Mouse (Mus musculus) heart, adult 18-20 months (tissue): ENCODE measurements around the gene Cxcl16. TPM values are rescaled to one million over a fixed set of nuclear protein-coding genes. Genes with fewer than 3 reads are reported as not detected.
"Not testable (repeated sequence)": the region's sequence is repeated elsewhere in the genome, so short reads cannot be mapped to it uniquely, and the experiment has no call there.

Experiments
- DNase-seq, 2 experiments: peaks; one replicate each; pipeline ENCODE4 v3.0.0; 2021 to 2022; ENCODE audit warnings: mixed read lengths in 1 of 2
- long read RNA-seq, 2 experiments: library from polyadenylated mRNA; stranded (forward); transcript quantifications; one replicate each; pipeline ENCODE4 v2.0.0; 2021
- total RNA-seq, 2 experiments: library from RNA; stranded (reverse); gene quantifications; 2 replicates each; pipeline ENCODE4 v1.2.3; 2021

Gene Cxcl16
- total RNA-seq: 1 to 10 TPM; 8.3 to 9.9 TPM
- long read RNA-seq, experiment 1, transcript Cxcl16-201 (5 exons, 2,699 nt): major isoform, 7 of 17 reads
- long read RNA-seq, experiment 1, partial matches to known transcripts: 10 of 17 reads
- long read RNA-seq, experiment 1, other reads (novel, unspliced or antisense): 0 of 17 reads
- long read RNA-seq, experiment 2, partial matches to known transcripts: 8 of 11 reads
- long read RNA-seq, experiment 2, other reads (novel, unspliced or antisense): 0 of 11 reads

GRCm38 (mm10) chr11:70459601-70460101 lies at the start of gene Cxcl16:
Gene Cxcl16 (minus strand): TSS chr11:70459984.
- peak; percentile 82 to 83 for DNase-seq

- DNase-seq: no peak
These were observed 47.3 kb upstream of the Cxcl16 start for GRCm38 (mm10) chr11:70506962-70507515.

DNA sequence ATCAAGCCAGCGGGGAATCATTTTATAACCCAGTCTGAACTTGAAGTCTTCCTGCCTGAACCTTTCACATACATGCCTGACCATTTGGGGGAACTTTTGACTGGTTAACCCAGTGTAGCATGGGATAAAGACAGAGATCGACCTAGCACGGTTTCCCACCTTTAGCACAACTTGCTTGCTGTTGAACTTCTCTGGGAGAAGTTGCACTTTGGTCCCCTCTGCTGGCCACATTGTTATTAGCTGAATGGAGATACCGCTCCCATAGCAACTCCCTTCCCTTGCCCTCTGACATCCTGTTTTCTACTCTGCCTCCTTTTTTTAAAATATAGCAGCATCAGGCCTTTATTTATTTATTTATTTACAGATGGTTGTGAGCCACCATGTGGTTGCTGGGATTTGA lies 46.6 kb upstream of the Cxcl16 start:
- peak; percentile 83 to 92 for DNase-seq

DNA sequence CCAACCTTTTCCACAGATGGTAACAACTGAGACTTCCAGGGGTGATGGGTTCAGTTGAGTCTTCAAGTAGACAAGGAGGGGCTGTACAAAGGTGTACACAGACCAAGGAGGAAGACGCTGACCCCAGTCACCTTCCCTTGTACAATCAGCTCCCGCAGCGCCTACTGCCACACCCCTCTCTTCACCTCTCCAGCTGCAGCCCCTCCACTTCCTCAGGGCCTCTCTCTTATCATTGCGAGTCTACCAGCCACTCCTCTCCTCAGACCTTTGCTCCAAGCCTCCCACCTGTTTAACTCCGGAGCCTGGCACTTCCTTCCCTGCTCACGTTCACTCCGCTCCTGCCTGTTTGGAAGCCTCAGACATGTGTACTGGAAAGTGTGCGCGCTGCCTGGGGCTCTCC lies 45.2 kb upstream of the Cxcl16 start, which contains the start of gene Tm4sf5:
Tm4sf5 (plus strand) TSS at position 275 of the 400 bp plus-strand sequence.
- no peak for DNase-seq

- no peak for DNase-seq
These were observed 42.2 kb upstream of the Cxcl16 start for GRCm38 (mm10) chr11:70502018-70502417.

DNA sequence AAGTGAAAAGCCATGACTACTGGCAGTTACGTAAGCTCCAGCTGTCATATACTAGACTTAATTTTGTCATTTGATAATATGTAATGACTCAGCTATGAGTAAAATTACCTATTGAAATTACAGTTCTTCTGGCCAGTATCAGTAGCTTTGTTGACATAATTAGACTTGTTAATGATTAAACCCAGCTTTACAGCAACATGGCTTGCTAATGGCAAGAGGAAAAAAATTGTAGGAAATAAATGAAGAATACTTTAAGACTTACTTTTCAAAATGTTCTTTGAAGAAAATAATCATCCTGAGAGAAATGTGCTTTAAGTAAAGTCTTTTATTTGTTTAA lies 40.7 kb upstream of the Cxcl16 start:
- no peak for DNase-seq

- DNase-seq: peak; percentile 34 to 53
These were observed 40.0 kb upstream of the Cxcl16 start for GRCm38 (mm10) chr11:70499566-70500475.

DNA sequence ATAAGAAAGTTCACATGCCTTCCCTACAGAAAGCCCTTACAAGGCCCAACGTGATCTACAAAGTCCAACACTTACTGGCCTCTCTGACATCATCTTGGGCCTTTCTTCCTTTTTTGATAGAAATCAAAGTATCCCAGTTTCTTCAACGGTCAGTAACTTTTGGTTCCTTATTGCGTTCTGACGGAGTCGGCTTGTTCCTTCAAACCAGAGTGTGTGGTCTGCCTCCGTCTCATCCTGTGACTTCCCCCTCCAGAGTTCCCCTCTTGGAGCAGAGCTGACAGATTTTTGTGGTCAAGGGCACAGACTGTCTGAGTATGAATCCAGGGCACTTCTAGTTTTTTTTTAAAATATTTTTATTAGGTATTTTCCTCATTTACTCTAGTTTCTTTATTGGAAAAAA lies 29.9 kb upstream of the Cxcl16 start:
- DNase-seq: peak in 1 of 2 experiments; percentile 65

GRCm38 (mm10) chr11:70489138-70489537 lies 29.4 kb upstream of the Cxcl16 start:
- DNase-seq: peak; percentile 53 to 60

DNA sequence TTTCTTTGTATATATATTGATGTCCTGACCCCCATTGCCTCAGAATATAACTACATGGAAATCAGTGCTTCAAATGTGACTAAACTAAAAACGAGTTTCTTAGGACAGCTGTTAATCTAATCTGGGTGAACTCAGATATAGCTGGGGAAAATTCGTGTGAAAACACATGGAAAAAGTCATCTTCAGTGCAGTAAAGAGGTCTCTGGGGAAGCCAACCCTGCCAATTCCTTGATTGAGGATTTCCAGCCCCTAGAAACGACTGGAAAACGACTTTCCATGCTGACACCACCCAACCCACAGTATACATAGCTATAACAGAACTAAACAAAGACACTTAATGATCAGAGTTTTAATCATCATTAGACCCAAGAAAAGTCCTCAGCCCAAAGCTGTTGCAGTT lies 28.0 kb upstream of the Cxcl16 start:
- DNase-seq: peak; percentile 56

DNA sequence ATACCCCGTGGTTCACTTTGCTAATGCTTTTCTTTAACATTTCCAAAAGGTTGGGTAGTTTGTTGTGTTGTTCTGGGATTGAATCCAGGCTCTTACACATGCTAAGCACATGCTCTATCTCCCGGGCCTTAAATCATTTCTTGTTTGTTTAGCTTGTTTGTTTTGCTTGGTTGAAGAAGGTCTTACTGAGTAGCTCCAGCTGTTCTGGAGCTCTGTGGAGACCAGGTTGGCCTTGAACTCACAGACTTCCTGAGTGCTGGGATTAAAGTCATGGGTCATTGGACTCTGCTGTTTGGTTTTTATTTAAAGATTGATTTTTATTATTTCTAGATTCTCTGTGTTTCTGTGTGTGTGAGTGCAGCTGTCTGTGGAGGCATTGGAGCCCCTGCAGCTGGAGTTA lies 25.7 kb upstream of the Cxcl16 start:
- DNase-seq: no peak

DNA sequence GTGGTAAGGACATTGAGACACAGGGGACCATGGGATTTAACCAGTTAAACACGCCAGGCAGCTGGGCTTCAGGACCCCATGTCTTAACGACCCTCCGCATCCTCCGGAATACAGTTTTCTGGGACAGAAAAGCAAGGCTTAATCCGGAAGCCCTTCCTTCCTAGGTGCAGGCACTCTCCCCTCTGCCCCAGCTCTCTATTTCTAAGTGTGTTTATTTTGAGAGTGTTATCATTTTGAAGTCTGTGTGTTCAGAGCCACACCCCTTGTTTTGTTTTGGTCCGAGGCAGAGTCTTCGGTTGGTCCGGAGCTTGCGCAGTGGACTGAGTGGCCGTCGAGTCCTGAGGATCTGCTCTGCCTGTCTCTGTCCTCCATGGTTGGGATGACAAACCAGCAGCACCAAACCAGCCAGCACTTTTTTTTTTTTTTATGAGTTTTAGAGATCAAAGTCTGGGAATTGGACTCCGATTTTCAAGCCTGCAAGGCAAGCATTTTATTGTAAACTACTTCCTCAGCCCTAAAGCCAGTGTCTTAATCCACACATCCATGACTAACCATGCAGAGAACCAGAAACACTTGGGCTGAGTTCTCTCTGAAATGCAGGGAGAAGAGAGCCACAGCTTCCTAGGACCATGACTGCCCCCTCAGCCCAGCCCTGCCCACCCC lies 15.2 kb upstream of the Cxcl16 start:
- DNase-seq: no peak

GRCm38 (mm10) chr11:70473291-70473690 lies 13.5 kb upstream of the Cxcl16 start:
- DNase-seq: not testable (repeated sequence)

DNA sequence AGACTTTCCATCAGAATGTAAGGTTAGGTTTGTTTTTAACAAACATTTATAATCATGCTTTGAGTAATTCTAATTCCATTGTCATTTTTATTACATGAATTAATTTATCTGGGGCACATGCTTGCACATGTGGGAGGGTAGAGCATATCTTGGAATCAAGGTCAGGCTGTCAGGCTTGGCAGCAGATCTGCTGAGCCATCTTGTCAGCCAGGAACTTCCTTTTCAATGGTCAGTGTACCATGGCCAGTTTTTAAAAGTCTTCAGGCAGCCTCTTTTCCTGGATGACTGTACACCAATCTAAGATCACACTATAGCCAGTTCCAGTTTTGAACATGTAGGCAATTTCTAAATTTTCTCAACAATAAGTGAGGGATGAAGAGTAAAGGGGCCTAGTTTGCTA lies 12.9 kb upstream of the Cxcl16 start:
- DNase-seq: no peak

DNA sequence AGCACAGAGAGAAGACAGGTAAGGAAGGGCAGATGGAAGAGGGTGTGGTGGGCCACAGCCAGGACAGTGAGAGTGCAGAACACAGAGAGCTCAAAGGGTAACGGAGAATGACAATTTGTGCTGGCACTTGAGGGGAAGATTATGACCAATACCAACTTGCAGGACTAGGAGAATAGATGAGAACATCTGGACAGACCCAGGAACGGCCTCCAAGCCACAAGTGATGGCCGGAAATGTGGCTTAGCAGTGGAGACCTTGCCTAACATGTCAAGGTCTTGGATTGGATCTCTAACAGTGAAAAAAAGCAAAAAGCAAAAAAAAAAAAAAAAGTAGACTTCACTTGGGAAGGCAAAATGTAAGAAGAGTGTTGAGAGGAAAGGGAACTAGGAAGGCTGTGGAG lies 10.0 kb upstream of the Cxcl16 start:
- no peak for DNase-seq

DNA sequence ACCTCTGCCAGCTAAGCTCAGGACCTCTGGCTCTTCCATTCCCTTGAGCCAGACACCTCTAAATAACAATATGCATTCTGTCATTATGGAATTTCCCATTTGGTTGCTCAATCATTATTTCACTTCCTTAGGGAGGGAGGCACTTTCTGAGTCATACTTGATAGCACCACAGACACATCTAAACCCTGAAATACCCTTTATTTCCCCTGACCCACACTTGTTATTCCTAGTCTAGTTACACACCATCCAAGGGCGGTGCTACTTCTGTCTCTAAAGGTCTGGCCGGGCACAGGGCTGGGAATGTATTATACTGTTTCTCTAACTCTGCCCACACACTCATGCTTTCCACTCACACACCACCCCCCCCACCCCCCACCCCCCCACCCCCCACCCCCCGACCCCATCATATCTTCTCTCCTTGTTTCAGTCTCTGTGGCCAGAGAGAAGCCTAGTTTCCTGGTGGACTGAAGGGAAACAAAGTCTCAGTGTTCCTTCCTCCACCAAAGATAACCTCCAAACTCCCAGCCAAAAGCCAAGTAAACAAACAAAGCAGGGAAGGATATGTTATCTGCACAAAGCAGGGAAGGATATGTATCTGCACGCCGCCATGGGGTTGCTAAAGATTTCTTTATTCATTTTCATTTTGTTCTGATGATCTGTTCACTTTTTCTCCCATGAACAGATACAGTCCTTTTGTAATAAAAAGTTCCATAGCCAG lies 8.3 kb upstream of the Cxcl16 start:
- DNase-seq: peak; percentile 50 to 52

DNA sequence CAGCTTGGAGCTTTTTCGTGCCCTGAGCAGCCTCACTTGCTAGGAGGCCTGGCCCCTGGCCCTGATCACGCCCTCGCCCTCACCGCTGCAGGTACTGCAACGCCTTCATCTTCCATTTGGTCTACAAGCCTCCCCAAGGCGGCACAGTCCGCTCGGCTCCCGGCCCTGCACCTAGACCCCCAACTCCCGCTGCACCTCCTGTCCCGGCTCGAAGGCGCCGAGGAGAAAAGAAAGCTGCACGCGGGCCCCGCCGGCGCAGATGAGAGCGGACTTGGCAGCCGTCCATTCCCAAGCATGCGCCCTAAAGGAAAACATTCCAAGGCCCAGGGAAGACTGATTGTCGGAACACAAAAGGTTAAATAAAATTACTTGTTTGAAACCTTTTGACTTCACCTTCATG lies 6.0 kb upstream of the Cxcl16 start:
- peak; percentile 40 to 61 for DNase-seq

DNA sequence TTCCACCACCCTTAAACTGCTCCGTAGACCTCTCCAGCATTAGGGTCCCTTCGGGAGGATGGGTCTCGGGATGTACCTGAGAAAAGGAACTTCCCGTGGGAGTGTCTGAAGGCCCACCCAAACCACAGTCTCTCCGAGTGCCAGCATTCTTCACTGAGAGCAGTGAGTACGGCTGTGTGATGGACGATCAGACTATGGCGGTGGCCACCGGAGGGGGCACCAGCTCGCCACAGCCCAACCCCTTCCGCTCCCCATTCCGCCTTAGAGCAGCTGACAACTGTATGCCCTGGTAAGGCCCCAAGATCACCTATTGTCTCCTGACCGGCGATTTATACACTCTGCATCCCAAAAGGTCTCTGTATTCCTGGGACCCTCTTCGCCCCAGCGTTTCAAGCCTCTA lies 5.4 kb upstream of the Cxcl16 start:
- DNase-seq: no peak

DNA sequence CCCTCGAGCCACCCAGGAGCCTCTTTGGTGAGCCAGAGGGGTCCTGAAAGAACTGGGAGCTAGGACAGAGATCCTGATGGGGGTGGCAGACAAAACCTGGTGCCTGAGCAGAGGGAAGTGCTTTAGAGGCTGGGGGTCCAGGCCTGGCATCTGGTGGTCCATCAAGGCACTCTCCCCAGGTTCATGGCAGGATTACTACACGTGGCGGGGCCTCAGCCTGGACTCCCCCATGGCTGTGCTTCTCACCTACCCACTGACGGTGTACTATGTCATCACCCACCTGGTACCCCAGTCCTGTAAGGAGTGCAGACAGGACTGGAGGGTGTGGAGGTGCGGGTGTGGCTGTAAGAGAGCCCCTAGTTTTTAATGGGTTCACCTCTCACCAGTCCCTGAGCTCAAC lies 4.2 kb upstream of the Cxcl16 start:
- DNase-seq: no peak

DNA sequence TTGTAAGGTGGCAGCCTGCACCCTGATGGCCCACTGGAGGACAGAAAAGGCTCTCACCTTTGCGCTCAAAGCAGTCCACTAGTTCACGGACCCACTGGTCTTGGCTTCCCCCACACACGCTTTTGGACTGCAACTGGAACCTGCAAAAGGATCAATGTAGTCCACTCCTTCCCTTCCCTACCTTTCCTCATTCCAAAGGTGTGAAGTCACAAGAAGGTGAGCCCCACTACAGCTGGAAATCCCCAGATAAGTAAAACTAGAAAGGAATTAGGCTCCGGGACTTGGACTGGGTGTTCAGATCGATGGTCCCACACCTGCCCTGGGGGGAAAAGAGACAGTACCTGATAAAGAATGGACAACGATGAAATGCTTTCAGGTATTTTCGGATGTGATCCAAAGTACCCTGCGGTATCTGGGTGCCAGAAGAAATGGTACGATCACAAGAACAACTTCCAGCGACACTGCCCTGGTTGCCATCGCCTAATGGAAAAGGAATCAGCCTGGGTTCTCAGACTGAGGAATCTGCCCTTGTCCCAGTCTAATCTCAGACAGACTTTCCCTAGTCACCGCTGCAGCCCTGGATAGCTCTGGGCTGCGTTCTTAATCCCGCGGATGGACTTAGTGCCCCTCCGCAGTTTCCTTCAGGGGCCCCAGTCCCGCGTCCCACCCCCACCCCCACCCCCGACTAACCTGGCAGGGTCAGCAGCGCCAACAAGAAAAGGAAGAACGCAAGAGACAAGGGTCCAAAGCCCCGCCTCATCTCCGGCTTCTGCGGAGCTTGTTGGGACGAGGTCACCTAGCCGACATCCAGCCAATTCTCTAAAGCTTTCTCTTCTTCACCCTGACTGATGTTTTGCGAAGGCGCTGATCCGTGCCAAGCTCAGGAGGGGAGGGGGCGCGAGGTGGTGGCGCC lies 840 bp downstream of the Cxcl16 start, which contains the start of gene Zmynd15:
Zmynd15 (plus strand) TSS at position 746 of the 913 bp plus-strand sequence.
- peak in 1 of 2 experiments; percentile 57 for DNase-seq
